Mouse (Mus musculus) intestine, embryonic 15.5 days (tissue): ENCODE measurements around the gene Gm20388. TPM values are rescaled to one million over a fixed set of nuclear protein-coding genes. Genes with fewer than 3 reads are reported as not detected.
"Not testable (repeated sequence)": the region's sequence is repeated elsewhere in the genome, so short reads cannot be mapped to it uniquely, and the experiment has no call there.

ENCODE experiments used
- ATAC-seq: fragments of 200-750 bp; cut with Nextera tagmentation; 2 replicates; pipeline ENCODE4 v1.8.0; 2017; ENCODE audit warnings: moderate TSS enrichment, moderate library complexity
- H3K27ac ChIP-seq: fragments of 300-500 bp; sonication (generic); 2 replicates; pipeline ENCODE4 v1.5.1; 2015; ENCODE audit warnings: mild to moderate bottlenecking, inconsistent platforms
- H3K27me3 ChIP-seq: fragments of 300-500 bp; sonication (generic); replicated peaks from 2 replicates; pipeline ENCODE4 v1.6.1; 2015; ENCODE audit warnings: inconsistent platforms
- H3K36me3 ChIP-seq: fragments of 300-500 bp; sonication (generic); 2 replicates; pipeline ENCODE4 v1.6.1; 2015; ENCODE audit warnings: inconsistent platforms
- H3K4me1 ChIP-seq: fragments of 300-500 bp; sonication (generic); replicated peaks from 2 replicates; pipeline ENCODE4 v1.6.1; 2015; ENCODE audit warnings: inconsistent platforms
- H3K4me2 ChIP-seq: fragments of 300-500 bp; sonication (generic); replicated peaks from 2 replicates; pipeline ENCODE4 v1.6.1; 2015; ENCODE audit warnings: mild to moderate bottlenecking, inconsistent platforms
- H3K4me3 ChIP-seq: fragments of 300-500 bp; sonication (generic); replicated peaks from 2 replicates; pipeline ENCODE4 v1.5.1; 2015; ENCODE audit warnings: inconsistent platforms
- H3K9ac ChIP-seq: fragments of 300-500 bp; sonication (generic); 2 replicates; pipeline ENCODE4 v1.6.1; 2015; ENCODE audit warnings: inconsistent platforms
- H3K9me3 ChIP-seq: fragments of 300-500 bp; sonication (generic); 2 replicates; pipeline ENCODE4 v1.6.1; 2016; ENCODE audit warnings: inconsistent platforms
- WGBS: fragments of 180-500 bp; shearing (Covaris S2); methylation state at CpG from one replicate; pipeline ENCODE4 v1.1.7; 2015; 5-methylcytosine and 5-hydroxymethylcytosine counted together
- polyA plus RNA-seq: library from polyadenylated mRNA; unstranded; fragments of >200 nt; fragmentation: Nextera tagmentation; extraction: Ambion mirVana; gene quantifications from 2 replicates; pipeline ENCODE4 v1.2.1, GENCODE M21; 2015

Gm20388 gene
- polyA plus RNA-seq, 1 experiment from 2014 or later, result not detected

- H3K9ac ChIP-seq, result peak overlapping the region; percentile 100
- no peaks in the 10 kb centered on the region for H3K36me3 ChIP-seq
- H3K9me3 ChIP-seq, result no peaks in the 10 kb centered on the region
- peak overlapping the region; percentile 100 for H3K4me3 ChIP-seq
- no peaks in the 10 kb centered on the region for H3K27me3 ChIP-seq
- ATAC-seq, result peak; percentile 3; the same call in 1 of the 2 replicates
- 1% methylated on average over 51 of the region's 60 CpGs for WGBS
- peak overlapping the region; percentile 63 for H3K4me2 ChIP-seq
- peak overlapping the region; percentile 97 for H3K27ac ChIP-seq
- H3K4me1 ChIP-seq, result peaks cover 14% of the 10 kb centered on the region
Measured at GRCm38 (mm10) chr8:123041774-123042105, 3131.1 kb downstream of the Gm20388 start.

- H3K36me3 ChIP-seq, result no peaks in the 10 kb centered on the region
- H3K9ac ChIP-seq, result peak within 1 kb of the TSS; percentile 100
- H3K9me3 ChIP-seq, result no peaks in the 10 kb centered on the region
- H3K4me2 ChIP-seq, result peak within 1 kb of the TSS; percentile 64
- H3K27ac ChIP-seq, result peak within 1 kb of the TSS; percentile 97
- under 1% methylated on average over 86 of the region's 91 CpGs for WGBS
- ATAC-seq, result peak; percentile 98
- H3K27me3 ChIP-seq, result no peaks in the 10 kb centered on the region
- H3K4me1 ChIP-seq, result peaks cover 14% of the 10 kb centered on the region
- H3K4me3 ChIP-seq, result peak within 1 kb of the TSS; percentile 100
Measured at GRCm38 (mm10) chr8:123042158-123042973, 3131.7 kb downstream of the Gm20388 start, which contains the start of gene Ankrd11. TSS of gene Ankrd11 (minus strand) at chr8:123042277.

- Histone ChIP-seq H3K9ac (peak overlapping the region; percentile 86), H3K9me3 (no peaks in the 10 kb centered on the region), H3K4me3 (peak overlapping the region; percentile 100), H3K4me1 (peaks cover 11% of the 10 kb centered on the region), H3K27ac (peak overlapping the region; percentile 94), H3K36me3 (no peaks in the 10 kb centered on the region), H3K27me3 (no peaks in the 10 kb centered on the region), H3K4me2 (peak overlapping the region; percentile 64)
- 16% methylated on average over 22 of the region's 22 CpGs for WGBS
- ATAC-seq, result no peak
Measured at GRCm38 (mm10) chr8:123042974-123043625, 3132.5 kb downstream of the Gm20388 start.

GRCm38 (mm10) chr8:123043941-123044340, 3133.3 kb downstream of the Gm20388 start:
- 76% methylated on average over 3 of the region's 3 CpGs for WGBS
- no peak overlapping the region for H3K4me2 ChIP-seq
- H3K9ac ChIP-seq, result no peak overlapping the region
- no peak overlapping the region for H3K4me3 ChIP-seq
- H3K4me1 ChIP-seq, result peaks cover 11% of the 10 kb centered on the region
- H3K9me3 ChIP-seq, result no peaks in the 10 kb centered on the region
- no peak for ATAC-seq
- no peak overlapping the region for H3K27ac ChIP-seq
- H3K27me3 ChIP-seq, result no peaks in the 10 kb centered on the region
- H3K36me3 ChIP-seq, result no peaks in the 10 kb centered on the region

GRCm38 (mm10) chr8:123044743-123045425, 3134.2 kb downstream of the Gm20388 start:
- H3K27ac ChIP-seq, ATAC-seq, H3K4me1 ChIP-seq, H3K4me3 ChIP-seq, H3K9me3 ChIP-seq, H3K9ac ChIP-seq, H3K36me3 ChIP-seq, H3K27me3 ChIP-seq, H3K4me2 ChIP-seq: not testable (repeated sequence)
- WGBS, result 91% methylated on average over 23 of the region's 23 CpGs

- no peak for ATAC-seq
- WGBS, result 53% methylated on average over 4 of the region's 4 CpGs
- Histone ChIP-seq H3K9me3 (no peaks in the 10 kb centered on the region), H3K9ac (no peak overlapping the region), H3K4me2 (no peak overlapping the region), H3K27ac (no peak overlapping the region), H3K27me3 (no peaks in the 10 kb centered on the region), H3K36me3 (no peaks in the 10 kb centered on the region), H3K4me3 (no peak overlapping the region), H3K4me1 (peaks cover 7% of the 10 kb centered on the region)
Measured at GRCm38 (mm10) chr8:123046706-123047105, 3136.1 kb downstream of the Gm20388 start.

GRCm38 (mm10) chr8:123047827-123048226, 3137.2 kb downstream of the Gm20388 start:
- H3K4me3 ChIP-seq, result no peak overlapping the region
- H3K9ac ChIP-seq, result no peak overlapping the region
- 80% methylated on average over 7 of the region's 7 CpGs for WGBS
- no peak overlapping the region for H3K4me2 ChIP-seq
- H3K4me1 ChIP-seq, result peaks cover 11% of the 10 kb centered on the region
- no peaks in the 10 kb centered on the region for H3K36me3 ChIP-seq
- ATAC-seq, result no peak
- peak overlapping the region; percentile 73; the same call in 1 of the 2 replicates for H3K27ac ChIP-seq
- no peaks in the 10 kb centered on the region for H3K9me3 ChIP-seq
- H3K27me3 ChIP-seq, result no peaks in the 10 kb centered on the region

- H3K4me2 ChIP-seq, result no peak overlapping the region
- no peak overlapping the region for H3K4me3 ChIP-seq
- H3K27me3 ChIP-seq, result no peaks in the 10 kb centered on the region
- H3K9ac ChIP-seq, result no peak overlapping the region
- peak; percentile 24 for ATAC-seq
- H3K36me3 ChIP-seq, result no peaks in the 10 kb centered on the region
- peaks cover 8% of the 10 kb centered on the region for H3K4me1 ChIP-seq
- 84% methylated on average over 7 of the region's 7 CpGs for WGBS
- H3K27ac ChIP-seq, result peak overlapping the region; percentile 37
- H3K9me3 ChIP-seq, result no peaks in the 10 kb centered on the region
Measured at GRCm38 (mm10) chr8:123048402-123048801, 3137.8 kb downstream of the Gm20388 start.

- Histone ChIP-seq H3K27ac (peak overlapping the region; percentile 89), H3K9ac (no peak overlapping the region; the same call in 1 of the 2 replicates), H3K36me3 (no peaks in the 10 kb centered on the region), H3K9me3 (no peaks in the 10 kb centered on the region), H3K4me3 (no peak overlapping the region), H3K4me2 (peak overlapping the region; percentile 37), H3K27me3 (no peaks in the 10 kb centered on the region), H3K4me1 (peaks cover 7% of the 10 kb centered on the region; the same call in 1 of the 2 replicates)
- WGBS, result 44% methylated on average over 5 of the region's 5 CpGs
- peak; percentile 83 for ATAC-seq
Measured at GRCm38 (mm10) chr8:123051458-123051857, 3140.8 kb downstream of the Gm20388 start.

- no peak within 1 kb of the TSS for H3K9ac ChIP-seq
- H3K27me3 ChIP-seq, result no peaks in the 10 kb centered on the region
- H3K9me3 ChIP-seq, result no peaks in the 10 kb centered on the region
- no peak within 1 kb of the TSS for H3K4me2 ChIP-seq
- 67% methylated on average over 7 of the region's 7 CpGs for WGBS
- H3K27ac ChIP-seq, result no peak within 1 kb of the TSS
- H3K36me3 ChIP-seq, result no peaks in the 10 kb centered on the region
- peaks cover 17% of the 10 kb centered on the region for H3K4me1 ChIP-seq
- H3K4me3 ChIP-seq, result no peak within 1 kb of the TSS
- ATAC-seq, result no peak
Measured at GRCm38 (mm10) chr8:123062721-123063120, 3152.1 kb downstream of the Gm20388 start, which contains the start of gene Spg7. TSS of gene Spg7 (plus strand) at chr8:123062942.

GRCm38 (mm10) chr8:123064072-123064471, 3153.4 kb downstream of the Gm20388 start:
- peaks cover 17% of the 10 kb centered on the region for H3K4me1 ChIP-seq
- peak overlapping the region; percentile 66; the same call in 1 of the 2 replicates for H3K4me2 ChIP-seq
- no peaks in the 10 kb centered on the region for H3K9me3 ChIP-seq
- H3K4me3 ChIP-seq, result no peak overlapping the region
- WGBS, result 81% methylated on average over 4 of the region's 4 CpGs
- no peak overlapping the region for H3K27ac ChIP-seq
- no peaks in the 10 kb centered on the region for H3K27me3 ChIP-seq
- H3K9ac ChIP-seq, result no peak overlapping the region
- no peak for ATAC-seq
- H3K36me3 ChIP-seq, result no peaks in the 10 kb centered on the region

GRCm38 (mm10) chr8:123064809-123065213, 3154.2 kb downstream of the Gm20388 start:
- Histone ChIP-seq H3K4me1 (peaks cover 17% of the 10 kb centered on the region), H3K36me3 (no peaks in the 10 kb centered on the region), H3K4me3 (peak overlapping the region; percentile 96), H3K27ac (peak overlapping the region; percentile 92), H3K9me3 (no peaks in the 10 kb centered on the region), H3K9ac (peak overlapping the region; percentile 94), H3K4me2 (peak overlapping the region; percentile 66), H3K27me3 (no peaks in the 10 kb centered on the region)
- under 1% methylated on average over 14 of the region's 14 CpGs for WGBS
- ATAC-seq, result peak; percentile 44
